Mouse (Mus musculus) adrenal gland, postnatal 25 days (tissue): ENCODE results near the gene Otulin. TPM values are rescaled to one million over a fixed set of nuclear protein-coding genes. Genes with fewer than 3 reads are reported as not detected.

Experiments
- DNase-seq: peaks from one replicate; pipeline ENCODE4 v3.0.0; 2021; ENCODE audit warnings: mixed read lengths
- total RNA-seq: library from RNA; stranded (reverse); gene quantifications from 2 replicates; pipeline ENCODE4 v1.2.3, GENCODE M21; 2021

The Otulin gene
- total RNA-seq, 1 experiment from 2014 or later, result 42.4 TPM

DNA sequence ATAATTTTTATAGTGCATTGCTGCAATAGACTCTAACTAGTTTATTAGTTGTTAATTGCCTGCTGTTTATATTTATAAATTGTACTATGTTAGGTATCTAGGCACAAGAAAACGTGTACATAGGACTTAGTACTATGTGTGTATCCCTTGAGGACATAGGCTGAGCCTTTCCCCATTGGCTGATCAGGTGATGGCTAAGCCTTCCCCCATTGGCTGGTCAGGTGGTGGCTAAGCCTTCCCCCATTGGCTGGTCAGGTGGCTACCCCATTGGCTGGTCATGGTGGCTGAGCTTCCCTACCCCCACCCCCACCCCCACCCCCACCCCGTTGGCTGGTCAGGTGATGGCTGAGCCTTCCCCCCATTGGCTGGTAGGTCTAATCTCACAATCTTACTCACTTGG is 50.6 kb downstream of the Otulin start:
- no peak for DNase-seq

DNA sequence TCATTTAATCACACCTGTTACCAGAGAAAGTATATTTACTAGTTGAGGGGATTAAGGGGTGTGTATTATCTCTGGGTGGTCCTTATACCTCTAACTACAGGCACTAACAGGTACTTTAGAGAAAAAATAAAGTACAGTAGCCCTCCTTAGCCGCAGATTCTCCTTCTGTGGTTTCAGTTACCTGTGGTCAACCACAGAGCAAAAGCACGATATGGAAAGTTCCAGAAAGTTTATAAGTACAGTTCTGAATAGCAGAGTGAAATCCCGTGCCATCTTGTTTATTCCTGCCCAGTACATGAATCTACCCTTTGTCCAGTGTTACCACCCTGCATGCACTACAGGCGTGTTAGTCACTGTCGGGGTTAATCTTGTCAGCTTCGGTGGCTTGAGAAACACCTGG is 51.6 kb downstream of the Otulin start:
- no peak for DNase-seq

DNA sequence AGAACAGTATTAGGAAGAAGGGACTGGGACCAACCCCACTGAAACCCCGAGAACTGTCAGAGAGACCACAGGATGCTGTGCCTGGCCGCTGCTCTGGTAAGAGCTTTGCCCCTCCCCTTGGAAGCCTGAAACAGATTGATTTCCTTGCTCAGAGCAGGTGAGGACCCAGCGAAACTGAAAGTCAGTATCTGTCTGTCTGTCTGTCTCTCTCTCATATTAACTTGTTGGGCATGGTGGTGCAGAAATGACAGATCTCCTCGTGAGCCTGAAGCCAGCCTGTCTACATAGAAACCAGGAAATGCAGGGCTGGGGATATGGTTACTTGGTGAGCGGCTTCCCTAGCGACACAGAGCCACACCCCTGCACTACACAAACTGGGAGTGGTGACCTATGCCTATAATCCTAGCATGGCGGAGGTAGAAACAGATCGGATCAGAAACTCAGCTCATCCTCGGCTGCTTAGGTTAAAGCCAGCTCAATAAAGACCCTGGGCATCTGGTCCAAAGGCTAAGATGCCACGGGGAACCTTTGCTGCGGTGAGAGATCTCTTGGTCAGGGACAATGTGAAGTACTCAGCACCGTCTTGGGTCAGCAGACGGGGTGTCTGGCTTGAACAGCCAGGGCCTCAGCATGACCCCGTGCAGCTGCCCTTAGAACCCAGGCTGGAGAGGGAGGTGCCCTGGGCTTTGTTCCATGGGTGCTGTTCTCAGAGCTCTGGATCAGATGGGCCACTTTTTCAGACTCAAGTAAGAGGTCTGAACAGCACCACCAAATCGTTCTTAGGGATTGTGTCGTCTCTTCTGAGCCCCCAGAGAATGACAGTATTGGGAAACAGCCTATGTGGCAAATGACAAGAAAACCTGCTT is 52.3 kb downstream of the Otulin start:
- DNase-seq, result no peak

DNA sequence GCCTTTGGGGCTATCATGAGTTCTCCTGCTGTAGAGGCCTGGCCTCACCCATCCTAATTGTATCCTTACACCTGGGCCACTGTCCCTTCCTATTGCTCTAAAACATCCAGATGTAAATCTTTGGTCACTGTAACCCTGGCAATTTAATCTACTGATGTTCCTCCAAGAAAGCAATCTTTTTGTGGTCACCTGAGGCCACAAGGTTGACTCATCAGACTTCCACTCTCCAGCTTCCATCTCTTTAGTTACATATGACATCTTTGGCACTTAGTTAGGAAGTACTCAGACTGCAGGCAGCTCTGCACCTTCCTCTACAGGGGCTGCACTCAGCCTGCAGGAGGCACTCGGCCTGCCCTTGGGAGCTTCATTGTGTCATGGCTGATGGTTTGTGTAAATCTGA is 53.6 kb downstream of the Otulin start:
- DNase-seq, result no peak

DNA sequence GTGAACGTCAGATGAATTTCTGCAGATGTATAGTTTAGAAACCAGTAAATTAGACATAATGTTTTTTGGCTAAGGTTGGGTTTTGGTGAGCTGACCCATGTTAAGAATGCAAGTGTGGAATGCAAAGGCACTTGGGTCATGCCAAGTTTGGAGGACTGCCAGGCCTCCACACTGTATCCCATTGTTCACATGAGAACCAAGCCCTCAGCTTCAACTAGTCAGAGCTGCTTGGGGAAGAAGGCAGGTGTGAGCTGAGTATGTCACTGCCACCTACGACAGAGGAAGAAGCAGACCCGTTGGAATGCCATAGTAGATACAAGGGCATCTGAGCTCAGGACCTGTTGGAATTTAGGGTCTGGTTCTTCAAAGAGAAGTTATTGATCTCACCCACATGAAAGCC is 54.6 kb downstream of the Otulin start:
- no peak for DNase-seq

DNA sequence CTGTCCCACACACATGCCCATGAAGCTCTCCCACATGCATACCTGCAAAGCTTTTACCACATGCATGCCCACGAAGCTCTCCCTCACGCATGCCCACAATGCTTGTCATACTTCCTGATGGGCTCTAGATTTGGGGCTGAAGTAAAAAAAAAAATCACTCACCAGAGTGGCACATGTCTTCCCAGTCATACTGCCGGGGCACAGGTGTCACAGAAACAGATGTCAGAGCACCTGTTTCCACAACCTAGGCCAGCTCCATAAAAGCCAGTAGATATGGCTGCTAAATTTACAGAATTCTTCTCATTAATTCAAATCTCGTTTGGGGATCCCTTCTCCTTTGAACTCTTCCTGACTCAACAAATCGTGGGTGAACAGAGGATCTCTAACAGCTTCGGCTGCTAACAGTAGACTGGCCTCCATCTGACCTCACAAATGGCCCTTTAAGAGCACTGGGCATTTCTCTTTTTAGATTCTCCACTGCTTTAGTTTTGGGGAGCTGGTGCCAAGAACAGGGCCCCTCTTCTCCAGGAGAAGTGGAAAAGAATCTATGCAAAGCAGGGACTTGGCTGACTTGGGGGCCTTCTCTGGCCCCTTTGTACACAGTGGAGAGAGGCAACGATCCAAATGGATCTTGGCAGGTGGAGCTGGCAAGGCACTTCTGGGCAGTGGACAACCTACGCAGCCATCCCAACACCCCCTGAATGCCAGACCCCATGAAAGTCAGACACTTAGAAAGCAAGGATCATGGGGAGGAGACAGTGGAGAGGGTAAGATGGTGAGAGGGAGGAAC is 55.3 kb downstream of the Otulin start:
- no peak for DNase-seq

DNA sequence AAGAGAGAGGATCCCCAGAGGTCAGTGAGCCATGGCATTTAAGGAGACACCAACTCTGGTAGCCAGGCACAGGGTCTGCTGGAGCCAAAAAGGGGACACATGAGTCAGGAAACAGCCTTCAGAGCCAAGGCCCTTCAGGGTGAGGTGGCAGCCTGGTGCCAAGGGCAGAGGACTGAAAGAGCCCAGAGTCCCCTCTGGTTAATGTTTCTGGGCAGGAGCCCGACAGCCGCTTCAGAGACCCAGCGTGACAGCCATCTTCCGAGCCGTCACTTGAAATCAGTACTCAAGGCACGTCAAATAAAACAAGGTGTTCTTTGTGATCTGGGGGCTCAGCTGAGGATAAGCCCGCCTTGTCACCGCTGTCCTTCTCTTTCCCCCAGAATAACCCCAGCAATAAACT is 59.3 kb downstream of the Otulin start:
- DNase-seq, result peak; percentile 56

DNA sequence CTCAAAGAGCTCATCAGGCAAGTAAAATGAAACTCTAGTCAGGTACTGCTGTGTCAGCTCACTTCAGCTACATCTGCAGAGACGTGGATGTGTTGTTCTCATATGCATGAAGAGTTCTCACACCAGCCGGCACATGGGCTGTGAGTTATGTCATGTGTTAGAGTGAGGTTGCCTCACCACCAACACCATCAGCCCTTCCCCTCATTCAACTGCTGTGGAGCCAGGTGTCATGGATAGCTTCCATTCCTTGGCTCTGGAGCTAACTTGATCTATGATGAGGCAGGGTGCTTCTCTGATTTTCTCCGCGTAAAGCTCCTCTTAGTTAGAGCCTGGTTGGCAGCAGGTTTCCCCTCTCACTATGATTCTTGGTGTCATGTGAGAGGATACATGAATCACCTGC is 60.1 kb downstream of the Otulin start:
- DNase-seq, result no peak

DNA sequence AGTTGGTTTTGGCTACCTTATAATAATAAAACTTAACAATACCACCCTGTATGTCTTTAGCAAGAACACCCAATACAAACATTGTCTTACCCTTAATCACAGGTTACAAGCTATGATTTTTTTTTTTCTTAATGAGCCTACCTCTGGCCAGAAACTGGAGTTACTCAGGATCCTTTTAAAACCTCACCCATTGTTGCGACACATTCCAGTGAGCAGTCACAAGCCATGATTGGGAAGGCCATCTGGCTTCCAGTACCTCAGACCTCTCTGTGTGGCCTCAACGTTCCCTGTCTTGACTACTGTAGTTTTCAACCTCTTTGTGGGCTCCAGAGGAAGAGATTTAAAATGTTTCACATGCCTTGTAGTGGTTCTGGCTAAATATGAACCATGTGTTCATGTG is 60.6 kb downstream of the Otulin start:
- no peak for DNase-seq

DNA sequence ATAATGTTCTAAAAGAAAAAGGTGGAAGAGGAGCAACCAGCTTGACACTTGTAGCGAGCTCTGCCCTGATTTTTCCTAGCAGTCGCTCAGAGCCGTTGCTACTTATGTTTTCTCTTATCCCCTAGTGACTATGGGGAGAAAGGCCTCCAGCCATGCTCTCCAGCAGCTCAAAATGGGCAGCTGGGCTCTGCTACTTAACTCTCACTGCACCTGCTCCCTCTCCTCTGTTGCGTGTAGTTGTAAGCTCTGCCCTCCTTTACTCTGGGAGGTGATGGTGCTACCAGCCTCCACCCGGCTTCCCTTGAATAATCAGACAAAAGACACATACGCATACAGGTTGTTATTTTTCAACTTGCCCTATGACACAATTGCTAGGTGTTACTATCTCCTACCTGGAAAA is 62.1 kb downstream of the Otulin start:
- DNase-seq, result no peak

DNA sequence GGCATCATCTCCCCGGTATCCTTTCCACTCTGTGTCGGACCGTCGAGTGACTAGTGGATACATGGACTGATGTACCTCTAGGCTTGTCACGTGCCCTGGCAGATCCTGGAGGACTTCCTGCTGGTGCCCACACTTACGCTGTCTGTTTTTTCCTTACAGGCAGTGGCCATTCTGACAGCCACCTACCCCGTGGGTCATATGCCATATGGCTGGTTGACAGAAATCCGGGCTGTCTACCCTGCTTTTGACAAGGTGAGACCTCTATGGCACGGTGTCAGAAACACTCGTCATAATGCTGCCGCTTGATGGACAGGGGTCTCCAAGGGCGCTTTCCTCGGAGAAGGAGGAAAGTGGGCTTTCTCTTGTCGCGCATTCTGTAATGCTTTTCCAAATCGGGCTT is 63.1 kb downstream of the Otulin start:
- DNase-seq, result no peak

DNA sequence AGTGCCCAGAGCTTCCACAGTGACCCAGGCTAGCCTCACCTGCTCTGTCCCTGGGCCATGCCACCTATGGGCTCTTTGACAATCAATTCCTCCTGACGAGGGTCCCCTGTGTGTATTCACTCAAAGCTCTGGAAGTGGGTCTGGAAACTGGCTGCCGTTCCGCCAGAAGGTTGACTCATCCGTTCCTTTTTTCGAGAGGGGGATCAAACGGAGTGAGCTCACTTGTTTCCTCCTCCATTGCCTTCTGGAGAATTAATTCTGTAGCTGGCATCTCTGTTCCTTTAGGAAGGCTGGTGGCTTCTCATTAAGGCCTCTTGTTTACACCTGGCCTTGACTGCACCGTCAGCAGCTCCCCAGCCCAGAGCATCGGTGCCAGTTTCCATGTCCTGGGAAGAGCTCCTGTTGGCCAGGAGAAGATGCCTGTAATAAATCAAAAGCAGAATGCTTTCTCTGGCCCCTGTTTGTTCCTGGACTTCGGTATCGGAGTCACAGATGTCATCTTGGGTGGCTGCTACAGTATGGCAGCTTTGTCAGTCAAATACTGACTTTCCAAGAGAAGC is 64.8 kb downstream of the Otulin start:
- no peak for DNase-seq

DNA sequence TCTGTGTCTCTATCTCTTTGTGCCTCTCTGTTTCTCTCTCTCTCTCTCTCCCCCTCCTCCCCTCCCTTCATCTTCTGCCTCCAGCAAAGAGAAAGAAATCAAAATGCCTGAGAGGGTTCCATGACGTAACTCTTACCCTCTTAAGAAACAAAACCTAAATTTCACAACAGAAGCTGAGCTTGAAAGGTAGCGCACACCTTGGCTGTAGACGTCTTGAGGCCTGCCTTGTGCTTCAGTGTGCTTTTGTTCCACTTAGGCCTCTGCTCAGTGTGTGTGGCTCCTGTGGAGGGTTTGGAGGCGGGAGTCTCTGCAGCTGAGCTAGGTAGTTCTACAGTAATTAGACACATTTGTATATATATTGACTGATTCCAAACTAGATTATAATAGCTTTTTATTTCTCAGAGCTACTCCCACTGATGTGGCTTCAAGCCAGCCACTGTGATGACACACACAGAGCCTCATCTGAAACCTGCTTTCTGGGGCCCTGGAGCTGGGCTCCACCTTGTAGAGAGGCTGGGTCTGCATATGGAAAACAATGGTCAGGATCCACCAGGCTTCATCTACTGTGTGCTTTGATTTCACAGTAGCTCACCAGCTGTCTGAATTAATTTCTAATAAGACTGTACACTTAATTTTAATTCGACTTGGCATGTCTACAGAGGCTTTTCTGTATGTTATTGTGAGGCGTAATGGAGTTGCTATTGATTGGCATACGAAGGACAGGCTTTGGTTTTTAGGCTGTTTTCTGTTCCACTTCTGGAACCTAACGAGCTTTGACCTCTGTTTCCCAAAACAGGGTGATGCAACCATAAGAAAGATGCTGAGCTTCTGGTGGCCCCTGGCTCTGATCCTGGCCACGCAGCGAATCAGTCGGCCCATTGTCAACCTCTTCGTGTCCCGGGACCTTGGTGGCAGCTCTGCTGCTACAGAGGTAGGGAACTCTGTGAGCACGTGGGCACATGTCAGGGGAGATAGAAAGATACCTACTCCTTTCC is 66.1 kb downstream of the Otulin start:
- DNase-seq, result no peak

DNA sequence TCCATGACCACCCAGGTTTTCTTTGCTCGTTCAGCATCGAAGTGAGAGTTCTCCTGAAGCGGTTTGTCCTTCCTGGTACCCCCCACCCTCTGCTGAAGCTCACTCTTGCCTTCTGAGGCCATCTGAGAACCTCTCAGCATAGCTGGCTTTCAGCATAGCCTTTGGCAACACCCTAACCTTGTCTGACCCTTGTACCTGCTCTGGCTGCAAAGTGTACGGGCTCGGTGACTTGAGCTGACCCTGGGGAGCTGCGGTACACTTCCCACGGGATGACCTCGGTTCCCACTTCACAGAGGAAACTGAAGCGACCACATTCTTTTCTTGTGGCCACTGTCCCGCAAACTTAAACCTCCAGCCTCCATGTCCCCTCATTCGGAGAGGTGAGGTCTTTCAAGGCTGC is 70.2 kb downstream of the Otulin start:
- no peak for DNase-seq

DNA sequence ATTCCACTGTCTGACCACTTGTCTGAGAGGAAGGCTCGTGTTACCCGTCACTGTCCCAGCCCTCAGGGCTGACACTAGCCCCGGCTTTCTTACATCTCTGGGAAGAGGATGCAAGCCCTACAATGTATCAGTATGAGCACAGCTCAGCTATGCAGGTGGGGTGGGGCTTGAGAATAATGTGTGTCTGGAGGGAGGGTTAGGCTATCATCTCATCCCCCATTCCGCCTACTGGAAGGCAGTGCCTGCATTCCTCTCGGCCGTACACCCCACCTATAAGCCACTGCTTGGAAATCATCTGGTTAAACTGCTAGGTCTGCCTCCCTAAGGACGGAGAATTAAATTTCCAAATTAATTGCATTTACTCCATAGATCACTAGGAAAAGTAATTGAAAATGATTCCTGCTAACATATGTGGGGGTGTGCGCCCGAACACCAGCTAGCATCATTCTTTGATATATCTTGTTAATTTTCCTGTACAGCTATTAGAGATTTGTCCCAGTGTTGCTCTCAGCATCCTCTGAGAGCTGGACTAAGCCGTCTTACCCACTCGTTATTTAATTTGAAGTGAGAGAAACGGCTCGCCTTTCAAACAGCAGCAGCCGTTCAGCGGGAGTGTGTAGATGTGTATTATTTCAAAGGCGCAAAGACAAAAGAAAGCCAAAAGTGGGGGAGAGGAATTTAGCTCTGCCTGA is 71.9 kb downstream of the Otulin start:
- no peak for DNase-seq

DNA sequence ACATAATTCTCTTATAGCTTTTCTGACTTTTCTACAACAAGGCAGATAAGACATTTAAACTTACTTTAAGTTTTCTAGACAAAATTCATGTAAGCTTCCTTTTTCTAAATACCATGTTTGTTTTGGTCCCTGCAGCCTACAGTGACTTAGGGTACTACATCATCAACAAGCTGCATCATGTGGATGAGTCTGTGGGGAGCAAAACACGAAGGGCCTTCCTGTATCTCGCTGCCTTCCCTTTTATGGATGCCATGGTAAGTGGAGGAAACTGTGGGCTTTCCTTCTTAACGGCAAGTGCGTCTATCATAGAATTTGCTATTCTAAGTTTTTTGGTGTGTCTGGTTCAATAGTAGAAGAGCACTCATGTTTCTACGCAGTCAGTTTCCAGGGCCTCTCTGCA is 76.9 kb downstream of the Otulin start:
- DNase-seq, result no peak

DNA sequence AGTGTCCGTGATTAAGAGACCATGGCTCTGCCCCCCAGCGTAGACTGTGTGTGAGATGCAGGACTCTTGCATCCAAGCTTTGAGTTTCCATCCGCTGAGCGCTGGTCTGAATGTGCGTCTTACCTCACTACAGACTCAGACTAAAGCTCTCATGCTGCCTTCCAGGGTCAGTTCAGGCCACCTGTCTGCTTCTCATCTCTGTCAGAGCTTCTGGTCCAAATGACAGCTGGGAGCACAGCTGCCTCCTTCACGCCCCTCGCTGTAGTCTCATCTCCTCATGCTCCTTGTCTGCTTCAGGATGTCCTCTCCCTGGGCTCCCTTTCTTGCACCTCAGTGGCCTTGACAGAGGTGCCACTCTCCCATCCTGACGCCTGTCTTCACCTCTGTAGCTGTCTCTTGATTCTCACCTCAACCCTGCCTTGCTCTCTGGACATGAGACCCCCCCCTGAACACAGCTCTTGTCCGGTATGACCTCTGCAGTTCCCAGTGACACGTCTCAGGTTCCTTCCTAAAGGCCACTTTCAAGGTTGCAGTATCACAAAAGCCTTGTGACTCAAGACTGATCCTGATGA is 78.3 kb downstream of the Otulin start:
- no peak for DNase-seq

DNA sequence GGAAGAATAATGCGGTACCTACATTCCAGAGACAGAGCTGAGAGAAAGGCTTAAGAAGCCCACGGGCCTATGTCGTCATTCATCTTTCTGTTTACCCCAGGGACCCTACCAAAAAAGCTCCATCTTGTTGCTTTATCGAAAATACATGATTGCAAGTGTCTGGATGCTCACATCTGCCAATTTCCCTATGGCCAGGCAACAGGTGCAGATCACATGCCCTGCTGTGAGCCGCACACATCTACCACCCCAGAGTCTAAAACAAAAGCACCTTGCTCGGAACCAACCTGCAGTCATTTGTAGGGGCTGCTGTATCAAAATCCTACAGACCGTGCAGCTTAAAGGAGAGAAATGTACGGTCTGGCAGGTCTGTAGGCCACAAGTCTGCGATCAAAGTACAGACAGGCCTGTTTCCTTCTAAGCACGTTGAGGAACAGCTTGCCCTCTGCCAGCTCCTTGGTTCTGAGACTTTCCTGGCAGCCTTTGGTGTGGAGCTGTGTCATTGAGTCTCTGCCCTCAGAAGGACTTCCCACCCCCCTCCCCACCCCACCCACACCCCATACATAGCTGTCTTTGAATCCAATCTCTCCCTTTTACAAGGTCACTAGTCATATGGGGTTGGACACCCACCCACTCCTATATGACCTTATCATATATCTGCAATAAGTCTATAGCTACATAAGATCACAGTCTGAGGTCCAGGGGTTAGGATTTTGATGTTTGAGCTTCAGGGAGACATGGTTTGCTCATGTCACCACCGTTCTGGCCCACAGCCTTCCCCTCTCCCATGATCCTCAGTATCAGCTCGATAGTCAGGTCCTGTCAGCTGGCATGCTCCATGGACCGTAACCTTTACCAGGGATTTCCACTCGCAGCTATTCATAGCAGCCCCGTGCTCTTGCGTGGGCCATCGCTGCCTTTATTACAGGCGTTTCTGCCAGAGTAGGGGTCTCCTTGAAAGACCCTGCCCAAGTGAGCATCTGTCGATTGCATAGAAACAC is 79.1 kb downstream of the Otulin start:
- DNase-seq, result no peak

DNA sequence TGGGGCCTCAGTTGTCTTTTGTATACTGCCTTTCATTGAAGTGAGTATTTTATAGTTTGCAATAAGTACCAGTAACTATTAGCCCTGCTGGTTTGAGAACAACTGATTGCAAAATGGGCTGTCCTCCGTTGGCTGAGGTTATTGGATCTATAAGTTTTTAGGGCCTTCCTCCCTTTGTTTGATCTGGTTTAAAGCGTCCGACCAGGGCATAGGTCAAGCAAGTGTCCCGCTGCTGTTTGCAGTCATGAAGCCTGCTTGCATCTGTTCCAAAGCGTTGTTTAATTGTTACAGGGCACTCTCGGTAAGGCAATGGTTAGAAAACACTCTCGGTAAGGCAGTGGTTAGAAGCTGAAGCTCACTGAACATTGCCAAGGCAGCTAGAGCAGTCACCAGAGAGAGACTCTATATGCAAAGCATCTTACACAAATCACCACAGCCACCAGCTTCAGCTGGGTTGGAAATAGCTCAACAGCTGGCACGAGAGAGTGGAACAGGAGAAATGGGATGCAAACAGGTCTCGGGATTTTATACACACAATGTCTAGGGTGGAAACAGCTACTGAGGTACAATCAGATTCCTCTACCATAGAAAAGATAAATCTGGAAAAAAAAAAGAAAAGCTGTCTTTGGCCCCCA is 80.0 kb downstream of the Otulin start:
- DNase-seq, result no peak
